Mouse (Mus musculus) neural tube, postnatal 0 days (tissue): ENCODE measurements around the gene Nutf2. TPM values are rescaled to one million over a fixed set of nuclear protein-coding genes. Genes with fewer than 3 reads are reported as not detected.

Source experiments
- polyA plus RNA-seq: library from polyadenylated mRNA; unstranded; fragments of >200 nt; fragmentation: Nextera tagmentation; extraction: Ambion mirVana; gene quantifications from 2 replicates; pipeline ENCODE4 v1.2.1, GENCODE M21; 2015

The Nutf2 gene
- 124 and 138 TPM in 2 replicates for polyA plus RNA-seq

GRCm38 (mm10) chr8:105860143-105860981 lies at the start of gene Nutf2:
Gene Nutf2, plus strand, starts transcription at chr8:105860580.

DNA sequence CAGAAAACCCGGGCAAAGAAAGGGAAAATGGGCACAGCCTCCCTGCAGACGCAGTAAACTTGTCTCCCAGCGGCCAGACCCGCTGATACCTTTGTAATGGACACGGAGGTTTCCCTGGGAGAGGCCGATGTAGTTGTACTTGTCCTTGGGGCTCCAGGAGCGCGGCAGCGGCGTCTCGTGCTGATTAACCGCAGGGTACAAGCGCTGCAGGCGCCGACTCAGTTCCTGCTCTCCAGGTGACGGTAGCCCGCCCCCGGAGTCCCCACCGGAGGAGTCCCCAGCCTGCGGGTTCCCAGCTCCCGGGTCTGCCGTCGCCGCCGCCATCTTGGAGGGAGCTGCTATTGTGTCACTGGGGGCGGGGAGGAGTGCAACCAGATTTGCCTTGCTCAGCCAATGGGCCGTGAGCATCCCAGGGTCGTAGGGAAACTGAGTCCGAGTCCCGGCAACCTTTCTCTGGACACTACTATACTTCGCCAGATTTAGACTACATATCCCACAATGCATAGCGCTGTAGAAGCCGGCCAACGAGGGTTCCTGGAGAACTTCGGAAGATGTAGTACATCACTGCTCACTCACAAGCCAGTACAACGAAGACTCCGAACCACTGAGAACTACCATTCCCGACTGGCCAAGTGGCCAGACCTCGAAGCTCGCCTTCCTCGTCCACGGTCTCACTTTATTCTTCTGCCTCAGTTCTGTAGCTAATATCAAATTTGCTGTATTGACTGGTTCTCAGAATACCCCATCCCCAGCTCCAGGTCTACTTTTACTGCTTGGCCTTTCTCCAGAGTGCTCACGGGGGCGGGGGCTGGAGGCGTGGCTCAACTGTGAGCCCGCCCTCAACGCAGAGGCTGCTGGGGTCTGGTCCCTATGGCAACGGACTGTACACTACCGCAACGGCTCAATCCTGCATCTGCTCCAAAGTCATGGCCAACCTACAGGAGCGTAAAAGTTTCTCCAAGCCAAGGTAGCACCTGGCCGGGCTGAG lies 33.2 kb upstream of the Nutf2 start, which contains the start of the genes Ranbp10 and Tsnaxip1:
Gene Ranbp10 (minus strand): TSS at position 490 of the 988 bp plus-strand sequence.
Gene Tsnaxip1 (plus strand): TSS at position 871 of the 988 bp plus-strand sequence.

DNA sequence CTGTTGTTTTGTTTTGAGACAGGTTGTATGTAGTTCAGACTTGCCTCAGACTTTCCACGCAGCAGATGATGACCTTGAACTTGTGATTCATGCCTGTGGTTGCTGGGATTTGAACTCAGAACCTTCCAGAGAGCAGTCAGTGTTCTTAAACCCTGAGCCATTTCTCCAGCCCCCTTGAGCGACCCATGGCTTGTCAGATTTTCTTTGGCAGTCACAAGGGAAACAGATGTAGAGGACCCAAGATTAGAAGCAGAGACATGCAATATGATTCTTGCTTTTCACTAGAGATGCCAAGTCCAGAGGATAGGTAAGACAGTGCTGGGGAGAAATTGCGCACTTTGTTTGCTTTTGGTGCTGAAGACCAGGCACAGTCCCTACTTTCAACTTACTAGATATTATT lies 7.2 kb upstream of the Nutf2 start, which contains the start of gene Cenpt:
Gene Cenpt (minus strand): TSS at position 101 of the 400 bp plus-strand sequence.

DNA sequence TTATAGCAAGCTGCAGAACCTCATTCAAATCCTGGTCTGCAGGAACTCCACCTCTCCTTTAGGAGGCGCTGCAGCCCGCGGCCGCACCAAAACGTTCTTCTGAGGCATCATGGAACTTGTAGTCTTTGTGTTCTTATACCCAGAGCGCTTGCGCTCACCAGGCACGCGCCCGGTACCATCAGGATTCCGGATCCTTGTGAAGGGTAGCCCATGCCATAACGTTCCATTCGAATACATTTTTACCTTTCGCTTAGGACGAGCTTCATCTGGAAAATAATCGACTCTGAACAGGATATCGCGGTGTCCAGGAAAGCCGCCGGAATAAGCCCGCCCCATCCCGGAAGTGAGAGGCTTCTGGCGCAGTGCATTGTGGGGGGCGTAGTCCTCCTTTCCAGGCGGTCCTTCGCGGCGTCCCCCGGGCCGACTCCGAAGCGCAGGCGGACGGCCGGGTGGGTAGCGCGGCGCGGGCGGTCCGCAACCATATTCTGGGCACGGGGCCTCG lies 5.6 kb upstream of the Nutf2 start, which contains the start of gene Thap11:
Gene Thap11 (plus strand): TSS at position 418 of the 502 bp plus-strand sequence.

GRCm38 (mm10) chr8:105880754-105881520 lies 20.6 kb downstream of the Nutf2 start, which contains the start of gene Edc4:
Gene Edc4, plus strand, starts transcription at chr8:105880881.

GRCm38 (mm10) chr8:105893339-105893738 lies 33.0 kb downstream of the Nutf2 start, which contains the start of gene Nrn1l:
Gene Nrn1l, plus strand, starts transcription at chr8:105893567.

DNA sequence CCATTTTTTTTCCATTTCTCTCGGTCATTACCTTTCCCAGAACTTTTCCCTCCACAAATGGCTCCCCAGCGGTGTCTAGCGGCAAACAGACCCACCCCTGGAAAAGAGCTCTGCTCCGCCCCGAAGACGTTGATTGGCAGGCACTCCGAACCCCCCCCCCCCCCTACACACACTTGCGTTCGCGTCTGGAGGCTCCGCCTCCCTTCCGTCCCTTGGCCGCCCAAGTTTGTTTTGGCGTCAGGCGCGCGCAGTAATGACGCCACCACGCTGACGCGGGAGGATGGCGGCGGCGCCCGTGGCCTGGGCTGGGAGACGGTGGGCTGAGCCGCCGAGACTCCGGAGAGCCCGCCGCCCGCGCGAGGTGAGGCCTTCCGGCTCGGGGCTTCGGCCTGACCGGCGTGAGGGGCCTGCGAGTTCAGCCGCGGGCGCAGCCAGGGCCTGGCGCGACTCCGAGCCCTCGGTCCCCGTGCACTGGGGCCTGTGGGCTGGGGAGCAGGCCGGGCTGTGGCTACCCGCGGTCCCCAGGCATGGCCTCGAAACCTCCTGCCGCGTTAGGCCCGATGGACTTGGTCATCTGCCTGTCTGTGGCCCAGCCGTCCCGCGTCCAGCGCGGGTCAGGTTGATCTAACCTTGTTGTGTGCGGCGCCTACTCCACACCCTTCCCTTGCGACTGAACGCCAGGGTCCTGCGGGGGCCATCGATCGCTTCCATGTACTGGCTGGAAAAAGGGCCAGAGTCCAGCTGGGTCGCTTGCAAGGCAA lies 40.0 kb downstream of the Nutf2 start, which contains the start of gene Pskh1:
Gene Pskh1 (plus strand): TSS at position 262 of the 761 bp plus-strand sequence.

Other genes with a start within 250 kb of the Nutf2 start
- gene Ctcf, start 224.0 kb upstream of the Nutf2 start, polyA plus RNA-seq, result 75.4 and 85.3 TPM in 2 replicates
- gene Agrp, start 223.2 kb upstream of the Nutf2 start, polyA plus RNA-seq, result 0.62 and 0.68 TPM in 2 replicates
- 40.1 and 40.8 TPM in 2 replicates for gene Carmil2, start 174.3 kb upstream of the Nutf2 start, polyA plus RNA-seq
- gene Acd, start 159.5 kb upstream of the Nutf2 start, polyA plus RNA-seq, result 68.4 and 74.5 TPM in 2 replicates
- gene Pard6a, start 159.4 kb upstream of the Nutf2 start, polyA plus RNA-seq, result 74.7 and 80.3 TPM in 2 replicates
- 0.28 TPM in 1 of 2 replicates, not detected in the other for gene 4933405L10Rik, start 152.9 kb upstream of the Nutf2 start, polyA plus RNA-seq
- gene Enkd1, start 152.4 kb upstream of the Nutf2 start, polyA plus RNA-seq, result 18.7 and 20.6 TPM in 2 replicates
- gene Gfod2, start 101.9 kb upstream of the Nutf2 start, polyA plus RNA-seq, result 43.2 and 48.6 TPM in 2 replicates
- 6.8 and 7.9 TPM in 2 replicates for gene Ranbp10, start 33.2 kb upstream of the Nutf2 start, polyA plus RNA-seq
- 0.25 and 0.45 TPM in 2 replicates for gene Tsnaxip1, start 32.8 kb upstream of the Nutf2 start, polyA plus RNA-seq
- 33.7 and 38.1 TPM in 2 replicates for gene Cenpt, start 7.3 kb upstream of the Nutf2 start, polyA plus RNA-seq
- gene Thap11, start 5.4 kb upstream of the Nutf2 start, polyA plus RNA-seq, result 46.5 and 47.5 TPM in 2 replicates
- 28.9 and 35.3 TPM in 2 replicates for gene Edc4, start 20.3 kb downstream of the Nutf2 start, polyA plus RNA-seq
- 2.4 and 5.5 TPM in 2 replicates for gene Nrn1l, start 33.0 kb downstream of the Nutf2 start, polyA plus RNA-seq
- 8.6 and 9.3 TPM in 2 replicates for gene Pskh1, start 39.9 kb downstream of the Nutf2 start, polyA plus RNA-seq
- gene Ctrl, start 73.3 kb downstream of the Nutf2 start, polyA plus RNA-seq, result 1.8 and 2.8 TPM in 2 replicates
- 127 and 138 TPM in 2 replicates for gene Psmb10, start 77.9 kb downstream of the Nutf2 start, polyA plus RNA-seq
- gene Lcat, start 82.8 kb downstream of the Nutf2 start, polyA plus RNA-seq, result 16.8 TPM in 2 replicates
- 15.6 and 15.7 TPM in 2 replicates for gene Slc12a4, start 105.5 kb downstream of the Nutf2 start, polyA plus RNA-seq
- not detected in 2 replicates for gene Dpep3, start 118.8 kb downstream of the Nutf2 start, polyA plus RNA-seq
- 25.2 and 25.4 TPM in 2 replicates for gene Dus2, start 130.8 kb downstream of the Nutf2 start, polyA plus RNA-seq
- 0.21 TPM in 1 of 2 replicates, not detected in the other for gene Dpep2nb, start 145.4 kb downstream of the Nutf2 start, polyA plus RNA-seq
- gene Ddx28, start 151.3 kb downstream of the Nutf2 start, polyA plus RNA-seq, result 19.0 and 19.6 TPM in 2 replicates
- gene Nfatc3, start 198.3 kb downstream of the Nutf2 start, polyA plus RNA-seq, result 2.7 and 2.9 TPM in 2 replicates